Mouse (Mus musculus): ENCODE measurements at regions not wholly inside any gene's neighbourhood (a gene's known extent, or its start where the extent isn't known, plus 50 kb on each side); places are given as distances from the start of the nearest gene placed in this dataset.

DNA sequence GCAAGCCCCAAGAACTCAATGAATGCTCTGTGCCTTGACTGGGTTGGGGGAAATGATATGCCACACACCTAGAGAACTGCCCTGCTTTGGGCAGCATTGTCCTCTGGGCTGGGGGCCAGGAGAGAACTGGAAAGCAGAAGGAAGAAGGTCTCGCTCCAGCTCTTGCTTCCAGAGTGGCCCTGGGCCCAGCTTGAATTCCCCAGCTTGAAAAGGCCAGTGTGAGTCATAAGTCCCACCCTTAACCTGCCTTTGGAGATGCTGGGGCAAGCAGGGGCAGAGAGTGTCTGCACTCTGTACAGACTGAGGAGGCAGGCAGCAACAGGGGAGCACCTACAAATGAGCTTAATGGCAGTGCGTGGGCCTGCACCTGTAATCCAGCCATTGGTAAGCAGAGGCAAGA, 55.0 kb upstream of the Tgif1 start:
- Histone ChIP-seq H3K4me3 (ENCODE audit: inconsistent target) (no peak overlapping the region), H3K36me3 (ENCODE audit: inconsistent target) (no peaks in the 10 kb centered on the region), H3K79me2 (ENCODE audit: inconsistent target) (no peaks in the 10 kb centered on the region), H3K27ac (no peak overlapping the region)
- WGBS (ENCODE audit: missing documents) = 100% methylated on average over 2 of the region's 2 CpGs

Data from macrophage (primary cell).